Mouse (Mus musculus) E14TG2a.4 (cell line): Measurements from ENCODE around the gene Sp9.

Source experiments
- CTCF ChIP-seq: conservative IDR thresholded peaks from 2 replicates; pipeline ENCODE4 v1.5.1; 2014; ENCODE audit warnings: low read length
- NANOG ChIP-seq: IDR thresholded peaks from 2 replicates; pipeline ENCODE4 v1.6.1; 2014; ENCODE audit warnings: borderline replicate concordance, low read length, mixed read lengths

GRCm38 (mm10) chr2:73291130-73291529 lies 19.4 kb downstream of the Sp9 start:
- TF ChIP-seq CTCF (no peak), NANOG (no peak)
